Mouse (Mus musculus) limb, embryonic 13.5 days (tissue): ENCODE measurements around the gene Dnaja3. TPM values are rescaled to one million over a fixed set of nuclear protein-coding genes. Genes with fewer than 3 reads are reported as not detected.

Experiments used
- ATAC-seq: fragments of 200-750 bp; cut with Nextera tagmentation; 2 replicates; pipeline ENCODE4 v1.8.0; 2017; ENCODE audit warnings: low read depth, moderate number of reproducible peaks, moderate TSS enrichment; ENCODE audit not compliant: low FRiP score
- H3K27ac ChIP-seq: fragments of 300-500 bp; sonication (generic); 2 replicates; pipeline ENCODE4 v1.5.1; 2015; ENCODE audit warnings: inconsistent platforms, mild to moderate bottlenecking, moderate library complexity
- H3K27me3 ChIP-seq: fragments of 300-500 bp; sonication (generic); 2 replicates; pipeline ENCODE4 v1.6.1; 2015; ENCODE audit warnings: mild to moderate bottlenecking, inconsistent platforms
- H3K36me3 ChIP-seq: fragments of 300-500 bp; sonication (generic); 2 replicates; pipeline ENCODE4 v1.6.1; 2015; ENCODE audit warnings: inconsistent platforms, mild to moderate bottlenecking, moderate library complexity
- H3K4me1 ChIP-seq: fragments of 300-500 bp; sonication (generic); 2 replicates; pipeline ENCODE4 v1.6.1; 2015; ENCODE audit warnings: inconsistent platforms
- H3K4me2 ChIP-seq: fragments of 300-500 bp; sonication (generic); replicated peaks from 2 replicates; pipeline ENCODE4 v1.6.1; 2015; ENCODE audit warnings: inconsistent platforms, mild to moderate bottlenecking, moderate library complexity
- H3K4me3 ChIP-seq: fragments of 300-500 bp; sonication (generic); 2 replicates; pipeline ENCODE4 v1.5.1; 2015; ENCODE audit warnings: moderate library complexity, mild to moderate bottlenecking, inconsistent platforms
- H3K9ac ChIP-seq: fragments of 300-500 bp; sonication (generic); 2 replicates; pipeline ENCODE4 v1.6.1; 2015; ENCODE audit warnings: mild to moderate bottlenecking, inconsistent platforms
- H3K9me3 ChIP-seq: fragments of 300-500 bp; sonication (generic); 2 replicates; pipeline ENCODE4 v1.6.1; 2016; ENCODE audit warnings: inconsistent platforms
- WGBS: fragments of 180-500 bp; shearing (Covaris S2); methylation state at CpG from one replicate; pipeline ENCODE4 v1.1.7; 2015; 5-methylcytosine and 5-hydroxymethylcytosine counted together
- polyA plus RNA-seq: library from polyadenylated mRNA; unstranded; fragments of >200 nt; fragmentation: Nextera tagmentation; extraction: Ambion mirVana; gene quantifications from 2 replicates; pipeline ENCODE4 v1.2.1, GENCODE M21; 2015

Dnaja3 gene
- polyA plus RNA-seq, 1 experiment from 2014 or later: 60.0 TPM

DNA sequence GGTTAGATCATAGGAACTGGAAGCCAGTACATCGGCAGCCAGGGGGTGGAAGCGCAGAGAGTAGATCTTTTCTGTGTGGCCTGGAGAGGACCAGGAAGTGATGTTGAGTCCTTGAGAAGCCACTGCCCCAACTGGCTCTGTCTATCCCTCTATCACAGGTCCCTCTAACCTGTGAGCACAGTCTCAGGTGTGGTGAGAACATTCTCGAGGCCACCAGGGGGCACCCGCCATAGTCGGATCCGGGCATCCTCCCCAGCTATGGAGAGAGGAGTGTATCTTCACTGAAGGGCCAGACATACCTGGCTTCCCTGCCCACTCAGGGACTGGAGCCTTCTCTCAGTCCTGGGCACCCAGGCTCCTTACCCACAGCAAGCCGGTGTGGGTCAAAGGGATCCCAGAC is 7.7 kb upstream of the Dnaja3 start:
- Histone ChIP-seq H3K4me1 (peaks cover 11% of the 10 kb centered on the region; the same call in 1 of the 2 replicates), H3K27me3 (no peaks in the 10 kb centered on the region), H3K9me3 (no peaks in the 10 kb centered on the region), H3K27ac (peak overlapping the region; percentile 70), H3K9ac (no peak overlapping the region), H3K4me3 (no peak overlapping the region), H3K36me3 (peaks cover 29% of the 10 kb centered on the region), H3K4me2 (no peak overlapping the region)
- ATAC-seq: peak; percentile 55; the same call in 1 of the 2 replicates
- WGBS: 38% methylated on average over 7 of the region's 7 CpGs

DNA sequence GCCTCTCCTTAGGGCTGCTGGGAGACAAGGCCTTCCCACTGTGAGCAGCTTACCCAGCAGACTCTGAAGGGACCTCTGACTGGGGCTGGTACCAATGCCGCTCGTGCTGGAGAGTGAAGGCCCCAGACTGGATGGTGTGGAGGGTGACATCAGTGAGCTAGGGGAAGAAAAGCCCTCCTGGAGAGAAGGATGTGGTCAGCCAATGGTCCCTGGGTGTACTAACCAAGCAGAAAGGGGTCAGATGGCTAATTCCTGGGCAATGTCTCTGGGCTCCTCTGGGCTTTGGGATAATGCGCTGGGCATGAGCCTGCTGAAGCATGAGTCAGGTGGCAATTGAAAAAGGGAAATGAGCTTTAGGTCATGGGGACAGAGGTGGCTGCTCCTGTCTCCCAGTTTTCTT is 6.1 kb upstream of the Dnaja3 start:
- no peak for ATAC-seq
- WGBS: 91% methylated on average over 3 of the region's 3 CpGs
- H3K4me2 ChIP-seq: no peak overlapping the region
- no peaks in the 10 kb centered on the region for H3K27me3 ChIP-seq
- H3K4me3 ChIP-seq: no peak overlapping the region
- H3K27ac ChIP-seq: no peak overlapping the region
- H3K9ac ChIP-seq: no peak overlapping the region
- peaks cover 15% of the 10 kb centered on the region for H3K36me3 ChIP-seq
- peaks cover 11% of the 10 kb centered on the region; the same call in 1 of the 2 replicates for H3K4me1 ChIP-seq
- no peaks in the 10 kb centered on the region for H3K9me3 ChIP-seq

- H3K4me1 ChIP-seq: peaks cover 16% of the 10 kb centered on the region
- no peak overlapping the region for H3K4me3 ChIP-seq
- 78% methylated on average over 9 of the region's 9 CpGs for WGBS
- no peak overlapping the region for H3K4me2 ChIP-seq
- peaks cover 15% of the 10 kb centered on the region for H3K36me3 ChIP-seq
- no peak for ATAC-seq
- H3K27ac ChIP-seq: no peak overlapping the region
- no peaks in the 10 kb centered on the region for H3K9me3 ChIP-seq
- H3K9ac ChIP-seq: no peak overlapping the region; the same call in 1 of the 2 replicates
- H3K27me3 ChIP-seq: no peaks in the 10 kb centered on the region
These were observed 5.1 kb upstream of the Dnaja3 start for GRCm38 (mm10) chr16:4634681-4635080.

- Histone ChIP-seq H3K4me1 (peaks cover 17% of the 10 kb centered on the region), H3K4me2 (no peak overlapping the region), H3K36me3 (peaks cover 15% of the 10 kb centered on the region; the same call in 1 of the 2 replicates), H3K4me3 (no peak overlapping the region), H3K9ac (0 out of 2 replicates have a peak overlapping the region, but pooled peaks have one; percentile 19), H3K27me3 (no peaks in the 10 kb centered on the region), H3K9me3 (no peaks in the 10 kb centered on the region), H3K27ac (no peak overlapping the region)
- ATAC-seq: no peak
- 62% methylated on average over 4 of the region's 4 CpGs for WGBS
These were observed 4.0 kb upstream of the Dnaja3 start for GRCm38 (mm10) chr16:4635760-4636159.

DNA sequence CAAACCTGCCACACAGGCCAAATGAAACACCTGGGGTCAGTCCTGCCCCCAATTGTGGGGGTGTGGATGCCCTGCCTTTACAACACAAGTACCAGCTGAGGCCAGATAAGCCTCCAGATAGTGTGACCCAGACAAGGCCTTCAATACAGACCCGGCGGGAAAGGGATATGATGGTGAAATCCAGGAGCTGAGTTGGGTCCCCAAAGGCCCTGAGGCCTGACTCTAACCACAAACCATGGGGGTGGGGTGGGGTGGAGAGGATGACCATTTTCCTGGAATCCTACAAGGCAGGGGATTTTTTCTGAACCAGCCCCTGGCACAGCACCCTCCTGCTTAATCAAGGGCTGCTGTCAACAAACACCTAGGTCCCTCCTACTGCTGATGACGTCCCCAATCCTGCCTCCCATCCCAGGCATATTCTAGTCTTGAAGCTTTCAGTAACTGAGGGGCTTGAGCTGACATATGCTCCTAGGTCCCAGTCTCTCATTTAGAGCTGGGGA is 848 bp upstream of the Dnaja3 start:
- H3K4me2 ChIP-seq: no peak overlapping the region
- H3K4me1 ChIP-seq: peaks cover 45% of the 10 kb centered on the region

DNA sequence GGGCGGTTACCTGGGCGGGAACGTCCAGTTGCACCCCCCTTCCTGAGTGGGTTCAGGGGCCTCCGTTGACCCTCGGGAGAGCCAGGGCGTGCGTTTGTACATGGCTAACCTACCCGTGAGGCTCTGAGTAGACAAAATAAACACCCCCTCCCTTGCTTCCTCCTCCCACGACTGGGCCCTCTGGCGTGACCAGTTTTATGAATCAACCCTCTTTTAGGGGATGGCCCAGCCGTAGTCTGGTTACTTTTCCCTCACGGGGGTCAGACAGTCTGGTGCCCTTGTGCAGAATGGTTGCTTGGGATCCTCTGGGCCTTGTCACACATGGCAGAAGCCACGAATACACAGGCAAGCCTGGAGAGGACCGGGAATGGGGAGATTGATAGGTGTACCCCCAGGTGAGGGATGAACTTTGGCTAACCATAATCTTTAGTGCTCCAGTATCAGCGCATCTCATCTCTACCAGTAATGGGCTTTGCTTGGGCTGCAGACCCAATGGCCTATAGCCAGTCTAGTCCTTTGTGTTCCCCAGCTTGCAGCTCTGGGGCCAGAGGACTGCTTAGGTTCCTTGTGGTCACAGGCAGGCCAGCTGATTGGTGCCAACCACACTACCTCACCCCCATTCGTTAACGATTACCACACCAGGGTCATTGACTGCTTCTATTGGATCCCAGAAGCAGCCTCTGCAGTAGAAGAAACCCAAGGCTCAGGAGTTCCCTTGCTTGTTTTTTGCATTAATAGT is 647 bp downstream of the Dnaja3 start:
- H3K27me3 ChIP-seq: no peaks in the 10 kb centered on the region

More for the DNA sequence above, 848 bp upstream of the Dnaja3 start:
- no peaks in the 10 kb centered on the region for H3K9me3 ChIP-seq
- H3K4me3 ChIP-seq: no peak overlapping the region
- H3K27ac ChIP-seq: no peak overlapping the region
- no peaks in the 10 kb centered on the region for H3K27me3 ChIP-seq
- no peak for ATAC-seq
- WGBS: 86% methylated on average over 3 of the region's 3 CpGs
- no peak overlapping the region for H3K9ac ChIP-seq
- peaks cover 15% of the 10 kb centered on the region; the same call in 1 of the 2 replicates for H3K36me3 ChIP-seq

GRCm38 (mm10) chr16:4641119-4641838 is 1.5 kb downstream of the Dnaja3 start:
- Histone ChIP-seq H3K4me3 (peak overlapping the region; percentile 86), H3K4me2 (peak overlapping the region; percentile 98), H3K36me3 (peaks cover 29% of the 10 kb centered on the region), H3K9ac (peak overlapping the region; percentile 88), H3K9me3 (no peaks in the 10 kb centered on the region), H3K27ac (peak overlapping the region; percentile 92), H3K27me3 (no peaks in the 10 kb centered on the region), H3K4me1 (peaks cover 64% of the 10 kb centered on the region)
- 27% methylated on average over 3 of the region's 3 CpGs for WGBS
- ATAC-seq: no peak

More for the DNA sequence above, 647 bp downstream of the Dnaja3 start:
- H3K4me2 ChIP-seq: peak overlapping the region; percentile 98
- peak overlapping the region; percentile 88 for H3K9ac ChIP-seq
- WGBS: 5% methylated on average over 17 of the region's 17 CpGs
- H3K9me3 ChIP-seq: no peaks in the 10 kb centered on the region
- peaks cover 60% of the 10 kb centered on the region for H3K4me1 ChIP-seq
- peak overlapping the region; percentile 86 for H3K4me3 ChIP-seq
- peaks cover 21% of the 10 kb centered on the region for H3K36me3 ChIP-seq
- peak; percentile 8; the same call in 1 of the 2 replicates for ATAC-seq
- peak overlapping the region; percentile 92 for H3K27ac ChIP-seq

DNA sequence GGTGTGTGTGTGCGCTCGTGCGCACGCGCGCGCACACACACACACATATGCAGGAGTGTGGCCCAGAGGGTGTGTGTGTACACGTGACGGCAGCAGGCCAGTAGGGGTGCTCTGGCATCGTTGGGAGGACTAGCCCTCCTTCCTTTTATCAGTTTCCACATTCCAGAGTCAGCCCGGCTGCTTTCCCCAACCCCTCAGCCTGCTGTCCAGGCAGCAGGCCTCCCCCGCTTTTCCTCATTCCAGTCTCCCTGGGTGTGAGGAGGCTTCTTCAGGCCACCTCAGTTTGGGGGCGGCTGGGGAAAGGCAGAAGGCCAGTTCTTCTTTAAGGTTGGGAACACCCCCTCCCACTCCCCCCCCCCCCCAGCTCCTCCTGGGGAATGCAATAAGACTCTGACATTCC is 2.4 kb downstream of the Dnaja3 start:
- peak overlapping the region; percentile 98 for H3K4me2 ChIP-seq
- 15% methylated on average over 13 of the region's 13 CpGs for WGBS
- H3K9ac ChIP-seq: peak overlapping the region; percentile 57
- no peaks in the 10 kb centered on the region for H3K27me3 ChIP-seq
- peak overlapping the region; percentile 86 for H3K4me3 ChIP-seq
- peaks cover 74% of the 10 kb centered on the region for H3K4me1 ChIP-seq
- peak overlapping the region; percentile 92 for H3K27ac ChIP-seq
- peak; percentile 55 for ATAC-seq
- H3K9me3 ChIP-seq: no peaks in the 10 kb centered on the region
- peaks cover 38% of the 10 kb centered on the region for H3K36me3 ChIP-seq

- Histone ChIP-seq H3K27ac (peak overlapping the region; percentile 92), H3K4me1 (peaks cover 81% of the 10 kb centered on the region), H3K9ac (peak overlapping the region; percentile 57; the same call in 1 of the 2 replicates), H3K36me3 (peaks cover 45% of the 10 kb centered on the region), H3K4me2 (peak overlapping the region; percentile 98), H3K9me3 (no peaks in the 10 kb centered on the region), H3K4me3 (peak overlapping the region; percentile 86), H3K27me3 (no peaks in the 10 kb centered on the region)
- no peak for ATAC-seq
- WGBS: 70% methylated on average over 6 of the region's 6 CpGs
These were observed 3.1 kb downstream of the Dnaja3 start for GRCm38 (mm10) chr16:4642937-4643336.

DNA sequence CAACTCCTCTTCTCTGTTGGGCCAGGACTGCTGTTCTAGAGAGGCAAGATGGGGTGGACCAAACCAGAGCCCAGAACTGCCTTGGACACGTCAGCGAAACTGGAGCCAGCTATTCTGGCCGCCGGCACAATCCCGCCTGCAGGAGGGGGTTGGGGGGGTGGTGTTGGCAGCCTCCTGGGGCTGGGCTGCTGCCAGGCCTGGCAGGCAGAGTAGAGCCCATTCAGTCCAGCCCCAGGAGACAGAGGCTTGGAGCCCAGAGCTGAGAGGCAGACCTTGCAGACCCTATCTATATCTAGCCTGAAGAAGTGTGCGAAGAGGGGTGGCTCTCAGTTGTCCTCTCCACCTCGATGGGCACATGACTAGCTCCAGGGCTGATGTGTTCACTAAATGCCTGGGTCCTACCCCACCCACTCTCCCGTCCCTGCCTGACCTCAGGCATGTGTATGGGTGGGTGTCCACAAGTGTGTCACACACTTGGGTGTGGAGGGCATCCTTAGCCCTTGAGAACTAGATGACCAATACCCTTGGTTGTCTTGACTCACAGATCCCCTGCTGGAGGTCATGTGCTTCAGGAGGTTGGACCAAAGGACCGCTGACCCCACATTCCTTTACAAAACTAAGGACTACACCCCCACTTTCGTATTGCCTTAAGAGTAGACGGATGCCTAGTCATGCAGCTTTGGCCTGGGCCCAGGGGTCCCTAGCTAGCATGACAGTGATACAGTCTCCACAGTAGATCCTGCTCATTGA is 4.1 kb downstream of the Dnaja3 start:
- peak overlapping the region; percentile 50 for H3K9ac ChIP-seq
- peak overlapping the region; percentile 86 for H3K4me3 ChIP-seq
- no peaks in the 10 kb centered on the region for H3K27me3 ChIP-seq
- peaks cover 54% of the 10 kb centered on the region for H3K36me3 ChIP-seq
- H3K27ac ChIP-seq: peak overlapping the region; percentile 92
- no peak for ATAC-seq
- peak overlapping the region; percentile 98 for H3K4me2 ChIP-seq
- H3K9me3 ChIP-seq: no peaks in the 10 kb centered on the region
- peaks cover 89% of the 10 kb centered on the region for H3K4me1 ChIP-seq
- WGBS: 59% methylated on average over 11 of the region's 11 CpGs

DNA sequence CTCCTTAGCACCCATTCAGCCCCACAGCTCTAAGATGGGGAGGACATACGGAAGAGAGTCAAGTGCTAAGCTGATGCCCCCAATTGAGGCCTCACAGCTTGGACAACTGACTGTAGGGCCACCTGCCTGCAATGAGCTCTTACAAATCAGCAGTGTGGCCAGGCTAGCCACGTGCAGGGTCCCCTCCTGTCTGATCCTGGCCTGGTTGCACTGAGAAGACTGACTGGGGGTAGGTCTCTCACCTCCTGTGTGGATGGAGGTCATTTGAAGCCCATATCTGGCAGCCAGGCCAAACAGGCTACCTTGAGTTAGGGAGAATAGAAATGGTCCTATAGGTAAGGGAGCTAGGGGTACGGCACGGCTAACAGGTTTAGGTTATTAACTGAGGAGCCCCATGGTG is 6.1 kb downstream of the Dnaja3 start:
- Histone ChIP-seq H3K4me3 (no peak overlapping the region), H3K4me1 (peaks cover 97% of the 10 kb centered on the region), H3K9me3 (no peaks in the 10 kb centered on the region), H3K9ac (peak overlapping the region; percentile 31; the same call in 1 of the 2 replicates), H3K4me2 (peak overlapping the region; percentile 45; the same call in 1 of the 2 replicates), H3K27me3 (no peaks in the 10 kb centered on the region), H3K27ac (peak overlapping the region; percentile 82; the same call in 1 of the 2 replicates), H3K36me3 (peaks cover 74% of the 10 kb centered on the region)
- ATAC-seq: no peak
- WGBS: 75% methylated on average over 4 of the region's 4 CpGs
